Mouse (Mus musculus) liver, postnatal 0 days (tissue): ENCODE measurements at regions not wholly inside any gene's neighbourhood (a gene's known extent, or its start where the extent isn't known, plus 50 kb on each side); places are given as distances from the start of the nearest gene placed in this dataset.

Experiments used
- ATAC-seq: fragments of 200-750 bp; cut with Nextera tagmentation; 2 replicates; pipeline ENCODE4 v1.8.0; 2017; ENCODE audit warnings: mild to moderate bottlenecking, moderate library complexity
- DNase-seq: peaks from one replicate; pipeline ENCODE4 v3.0.0-alpha.2; 2016
- H3K27ac ChIP-seq: fragments of 300-500 bp; sonication (generic); 2 replicates; pipeline ENCODE4 v1.5.1; 2014; ENCODE audit warnings: antibody characterized with exemption, moderate library complexity, mild to moderate bottlenecking, low read depth
- H3K27me3 ChIP-seq: fragments of 300-500 bp; sonication (generic); 2 replicates; pipeline ENCODE4 v1.6.1; 2014; ENCODE audit warnings: low read length, control low read depth, mixed read lengths; ENCODE audit not compliant: insufficient read depth
- H3K36me3 ChIP-seq: fragments of 300-500 bp; sonication (generic); replicated peaks from 2 replicates; pipeline ENCODE4 v1.6.1; 2014; ENCODE audit warnings: mild to moderate bottlenecking, control low read depth, low read length, moderate library complexity, mixed read lengths; ENCODE audit not compliant: insufficient read depth
- H3K4me1 ChIP-seq: fragments of 300-500 bp; sonication (generic); 2 replicates; pipeline ENCODE4 v1.6.1; 2014; ENCODE audit warnings: antibody characterized with exemption, mild to moderate bottlenecking, control low read depth; ENCODE audit not compliant: insufficient read depth
- H3K4me2 ChIP-seq: fragments of 300-500 bp; sonication (generic); 2 replicates; pipeline ENCODE4 v1.6.1; 2014; ENCODE audit warnings: low read depth, mild to moderate bottlenecking, low read length, moderate library complexity, mixed read lengths
- H3K4me3 ChIP-seq: fragments of 300-500 bp; sonication (generic); 2 replicates; pipeline ENCODE4 v1.5.1; 2014; ENCODE audit warnings: low read depth, low read length
- H3K9ac ChIP-seq: fragments of 300-500 bp; sonication (generic); replicated peaks from 2 replicates; pipeline ENCODE4 v1.6.1; 2014; ENCODE audit warnings: mild to moderate bottlenecking, moderate library complexity
- H3K9me3 ChIP-seq: fragments of 300-500 bp; sonication (generic); 2 replicates; pipeline ENCODE4 v1.6.1; 2016; ENCODE audit warnings: mild to moderate bottlenecking, control low read depth, low read length, mixed read lengths
- CTCF ChIP-seq: sonication (generic); IDR thresholded peaks from 2 replicates; pipeline ENCODE4 v1.5.1; 2016; ENCODE audit warnings: antibody characterized with exemption, low read depth
- EP300 ChIP-seq: IDR thresholded peaks from 2 replicates; pipeline ENCODE4 v1.6.1; 2016; ENCODE audit warnings: antibody characterized with exemption, low read depth, mild to moderate bottlenecking
- whole genome bisulfite sequencing: fragments of 180-500 bp; shearing (Covaris S2); extraction: QIAGEN DNeasy Blood & Tissue Kit; methylation state at CpG from one replicate; pipeline ENCODE4 v1.1.7; 2014; ENCODE audit not compliant: insufficient replicate concordance; 5-methylcytosine and 5-hydroxymethylcytosine counted together

DNA sequence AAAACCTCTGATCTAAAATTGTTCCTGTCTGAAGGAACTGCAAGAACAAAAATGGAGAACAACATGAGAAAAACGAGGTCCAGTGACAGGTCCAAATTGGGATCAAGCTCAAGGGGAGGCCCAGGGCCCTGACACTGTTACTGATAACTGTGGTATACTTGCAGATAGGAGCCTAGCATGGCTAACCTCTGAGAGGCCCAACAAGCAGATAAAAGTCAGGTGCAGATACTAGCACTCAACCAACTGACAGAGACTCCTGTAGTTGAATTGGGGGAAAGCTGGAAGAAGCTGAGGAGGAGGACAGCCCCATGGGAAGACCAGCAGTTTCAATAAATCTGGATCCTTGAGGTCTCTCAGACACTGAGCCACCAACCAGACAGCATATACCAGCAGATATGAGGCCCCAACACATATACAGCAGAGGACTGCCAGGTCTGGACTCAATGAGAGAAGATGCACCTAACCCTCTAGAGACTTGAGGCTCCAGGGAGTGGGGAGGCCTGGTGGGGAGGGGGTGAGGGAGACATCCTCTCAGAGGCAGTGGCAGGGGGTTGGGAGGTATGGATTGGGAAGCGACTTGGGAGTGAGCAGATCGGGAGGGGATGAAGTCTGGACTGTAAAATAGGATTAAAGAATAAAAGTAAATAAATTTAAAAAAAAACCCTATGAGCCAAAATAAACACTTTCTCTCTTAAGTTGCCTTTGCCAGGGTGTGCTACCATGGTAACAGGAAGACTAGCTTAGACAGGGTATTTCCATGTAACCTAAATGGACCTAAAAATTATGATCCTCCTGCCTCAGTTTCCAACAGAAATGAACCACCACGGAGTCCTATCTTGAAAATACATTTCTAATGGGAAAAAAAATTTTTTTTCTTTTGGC is 91.8 kb downstream of the Fam204a start:
- no peak overlapping the region for H3K4me3 ChIP-seq
- no peaks in the 10 kb centered on the region for H3K4me1 ChIP-seq
- H3K36me3 ChIP-seq = no peaks in the 10 kb centered on the region
- H3K27ac ChIP-seq = no peak overlapping the region
- no peaks in the 10 kb centered on the region for H3K9me3 ChIP-seq
- no peak for DNase-seq
- WGBS = 62% methylated on average over 4 of the region's 4 CpGs
- ATAC-seq = no peak
- no peak for TF ChIP-seq CTCF
- H3K4me2 ChIP-seq = no peak overlapping the region
- no peak overlapping the region for H3K9ac ChIP-seq
- no peaks in the 10 kb centered on the region for H3K27me3 ChIP-seq

DNA sequence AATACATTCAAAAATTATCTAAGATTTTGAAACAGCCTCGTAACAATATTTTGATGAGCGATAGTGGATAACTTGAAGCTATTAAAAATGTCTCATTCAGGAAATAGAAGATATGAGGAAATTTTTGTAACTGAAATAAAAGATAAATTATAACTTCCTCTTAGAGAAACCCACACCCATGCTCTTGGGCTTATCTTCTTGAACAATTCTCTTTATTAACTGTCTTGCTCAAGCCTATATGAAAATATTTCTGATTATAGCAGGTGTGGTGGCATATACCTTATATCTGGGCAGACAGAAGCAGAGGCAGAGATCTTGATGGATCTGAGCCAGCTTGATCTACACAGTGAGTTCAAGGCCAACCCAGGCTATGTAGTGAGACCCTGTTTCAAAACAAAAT is 96.9 kb downstream of the Fam204a start:
- H3K4me3 ChIP-seq = no peak overlapping the region
- WGBS = 50% methylated on average over 2 of the region's 2 CpGs
- H3K27me3 ChIP-seq = no peaks in the 10 kb centered on the region
- no peak overlapping the region for H3K9ac ChIP-seq
- no peak overlapping the region for H3K27ac ChIP-seq
- H3K4me1 ChIP-seq = no peaks in the 10 kb centered on the region
- TF ChIP-seq EP300 (peak; percentile 74), CTCF (no peak)
- H3K9me3 ChIP-seq = no peaks in the 10 kb centered on the region
- H3K4me2 ChIP-seq = no peak overlapping the region
- no peaks in the 10 kb centered on the region for H3K36me3 ChIP-seq
- ATAC-seq (no peak), DNase-seq (no peak)

DNA sequence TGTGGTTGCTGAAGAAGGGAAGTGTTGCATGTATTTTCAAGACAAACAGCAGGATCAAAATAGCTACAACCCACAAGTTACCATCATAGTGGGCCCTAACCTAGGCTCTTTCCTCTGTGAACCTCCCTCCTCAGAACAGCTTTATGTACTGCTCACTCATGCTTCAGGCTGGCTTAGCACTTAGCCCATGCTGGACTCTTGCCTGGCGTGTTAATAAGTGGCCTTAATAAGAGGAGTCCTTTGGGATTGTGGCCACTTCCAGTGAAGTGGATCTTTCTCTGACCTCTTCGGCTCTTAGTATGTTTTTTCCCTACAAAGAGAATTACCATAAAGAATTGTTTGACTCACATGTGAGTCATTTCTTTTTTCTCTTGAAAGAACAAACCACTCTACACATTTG is 101.9 kb downstream of the Fam204a start:
- ATAC-seq = no peak
- 67% methylated on average over 2 of the region's 2 CpGs for WGBS
- H3K27ac ChIP-seq = no peak overlapping the region
- no peaks in the 10 kb centered on the region for H3K9me3 ChIP-seq
- H3K36me3 ChIP-seq = no peaks in the 10 kb centered on the region
- H3K4me2 ChIP-seq = no peak overlapping the region
- H3K4me1 ChIP-seq = no peaks in the 10 kb centered on the region
- H3K9ac ChIP-seq = no peak overlapping the region
- no peak overlapping the region for H3K4me3 ChIP-seq
- no peak for TF ChIP-seq EP300
- no peak for TF ChIP-seq CTCF
- DNase-seq = no peak
- no peaks in the 10 kb centered on the region for H3K27me3 ChIP-seq

DNA sequence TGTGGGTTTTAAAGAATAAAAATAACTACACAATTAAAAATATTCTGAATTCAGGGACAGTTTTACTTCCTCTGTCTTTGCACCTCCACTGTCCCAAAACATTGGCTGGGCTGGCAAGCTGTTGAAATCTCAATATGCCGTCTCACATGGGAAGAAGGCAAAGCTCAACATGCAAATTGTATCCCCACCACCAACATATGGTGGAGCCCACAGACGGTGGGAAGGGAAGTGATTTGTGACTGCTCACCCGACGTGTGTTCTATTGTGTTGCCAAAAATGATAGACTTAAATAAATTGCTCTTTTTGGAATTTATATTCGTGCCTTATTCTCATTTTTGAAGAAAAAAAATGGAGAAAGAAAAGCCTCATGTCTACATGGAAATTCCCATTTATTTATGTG is 105.6 kb downstream of the Fam204a start:
- Histone ChIP-seq H3K4me1 (no peaks in the 10 kb centered on the region), H3K36me3 (no peaks in the 10 kb centered on the region), H3K9ac (no peak overlapping the region), H3K27ac (no peak overlapping the region), H3K4me3 (no peak overlapping the region), H3K9me3 (no peaks in the 10 kb centered on the region), H3K4me2 (no peak overlapping the region), H3K27me3 (no peaks in the 10 kb centered on the region)
- no peak for TF ChIP-seq EP300
- no peak for TF ChIP-seq CTCF
- DNase-seq = no peak
- WGBS = 54% methylated on average over 5 of the region's 5 CpGs
- no peak for ATAC-seq

DNA sequence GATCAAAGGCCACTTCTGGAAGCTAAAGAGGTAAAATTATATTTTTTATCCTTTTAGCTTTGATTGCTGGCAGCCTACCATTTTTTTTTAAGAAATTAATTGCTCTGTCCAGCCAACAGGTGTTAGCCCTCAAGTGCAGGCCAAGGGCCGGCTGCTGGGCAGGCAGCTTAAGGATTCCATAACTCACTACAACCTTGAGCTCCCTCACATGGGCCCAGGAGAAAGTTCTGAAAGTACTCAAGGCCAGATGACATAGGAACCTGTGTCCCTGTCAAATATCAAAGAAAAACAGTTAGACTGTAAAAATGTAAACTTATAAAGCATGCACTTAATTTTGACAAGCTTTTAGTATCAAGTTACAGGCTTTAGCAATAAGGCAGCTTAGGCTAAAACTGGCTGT is 107.5 kb downstream of the Fam204a start:
- no peak for ATAC-seq
- 71% methylated on average over 1 of the region's 1 CpGs for WGBS
- H3K36me3 ChIP-seq = no peaks in the 10 kb centered on the region

DNA sequence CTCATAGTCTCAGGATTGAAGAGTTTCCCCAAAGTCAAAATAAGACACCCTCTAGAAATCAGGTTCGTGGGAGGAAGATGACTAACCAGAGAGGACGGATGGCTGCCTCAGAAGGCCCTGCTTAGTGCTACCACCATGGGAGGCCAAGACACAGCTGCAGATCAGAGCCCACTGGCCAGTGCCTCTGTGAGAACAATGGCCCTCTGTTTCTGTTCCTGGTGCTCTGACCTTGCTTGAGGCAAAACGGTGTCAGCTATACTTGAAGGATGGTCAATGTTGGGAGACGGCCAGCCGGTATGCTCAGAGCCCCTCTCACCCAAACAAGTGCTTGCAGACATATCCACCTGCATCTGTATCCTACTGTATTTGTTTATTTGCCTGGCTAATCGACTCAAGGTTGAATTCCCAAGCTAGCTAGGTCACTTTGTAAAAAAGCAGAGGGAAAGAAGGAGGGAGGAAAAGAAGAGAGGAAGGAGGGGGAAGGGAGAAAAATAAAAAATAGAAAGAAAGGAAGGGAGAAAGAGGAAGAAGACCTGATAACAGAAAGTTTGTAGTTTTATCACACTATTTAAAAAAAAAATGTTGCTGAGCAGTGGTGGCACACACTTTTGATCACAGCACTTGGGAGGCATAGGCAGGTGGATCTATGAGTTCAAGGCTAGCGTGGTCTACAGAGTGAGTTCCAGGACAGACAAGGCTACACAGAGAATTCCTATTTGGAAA is 112.7 kb downstream of the Fam204a start:
- Histone ChIP-seq H3K9ac (no peak overlapping the region), H3K9me3 (no peaks in the 10 kb centered on the region), H3K4me2 (no peak overlapping the region), H3K27ac (no peak overlapping the region), H3K4me3 (no peak overlapping the region), H3K4me1 (no peaks in the 10 kb centered on the region), H3K36me3 (no peaks in the 10 kb centered on the region), H3K27me3 (no peaks in the 10 kb centered on the region)
- DNase-seq = no peak
- TF ChIP-seq CTCF = no peak
- TF ChIP-seq EP300 = no peak
- WGBS = 57% methylated on average over 7 of the region's 7 CpGs
- no peak for ATAC-seq

More for the DNA sequence above, 107.5 kb downstream of the Fam204a start:
- H3K27me3 ChIP-seq = no peaks in the 10 kb centered on the region
- DNase-seq = no peak
- no peaks in the 10 kb centered on the region for H3K9me3 ChIP-seq
- no peak overlapping the region for H3K4me2 ChIP-seq
- no peaks in the 10 kb centered on the region for H3K4me1 ChIP-seq
- no peak overlapping the region for H3K9ac ChIP-seq
- H3K4me3 ChIP-seq = no peak overlapping the region
- no peak for TF ChIP-seq EP300
- TF ChIP-seq CTCF = no peak
- no peak overlapping the region for H3K27ac ChIP-seq
